Mouse (Mus musculus) spleen, adult 2 months (tissue): Measurements from ENCODE around the gene Uri1.

Experiments used
- CTCF ChIP-seq: fragments of 200-500 bp; IDR thresholded peaks from 2 replicates; pipeline ENCODE4 v1.5.1; 2011; ENCODE audit warnings: mild to moderate bottlenecking, inconsistent platforms; ENCODE audit not compliant: insufficient read depth, insufficient read length, insufficient replicate concordance; ENCODE audit errors: extremely low read depth
- POLR2A ChIP-seq: fragments of 200-500 bp; IDR thresholded peaks from 2 replicates; pipeline ENCODE4 v1.6.1; 2011; ENCODE audit warnings: low read depth, low read length, inconsistent platforms

- TF ChIP-seq POLR2A (no peak), CTCF (no peak)
These were observed 45.7 kb downstream of the Uri1 start for GRCm38 (mm10) chr7:37977676-37978075.
